Mouse (Mus musculus) neural tube, embryonic 13.5 days (tissue): ENCODE measurements around the gene Il27ra. TPM values are rescaled to one million over a fixed set of nuclear protein-coding genes. Genes with fewer than 3 reads are reported as not detected.
A peak's percentile ranks its signal among the peaks of the same experiment; 100 is the strongest.
"Not testable (repeated sequence)": the region's sequence is repeated elsewhere in the genome, so short reads cannot be mapped to it uniquely, and the experiment has no call there.

Source experiments
- ATAC-seq: fragments of 200-750 bp; cut with Nextera tagmentation; 2 replicates; pipeline ENCODE4 v1.8.0; 2017; ENCODE audit warnings: low read depth, mild to moderate bottlenecking, moderate TSS enrichment, moderate library complexity
- H3K27ac ChIP-seq: fragments of 300-500 bp; sonication (generic); replicated peaks from 2 replicates; pipeline ENCODE4 v1.5.1; 2015; ENCODE audit warnings: moderate library complexity, mild to moderate bottlenecking, inconsistent platforms
- H3K27me3 ChIP-seq: fragments of 300-500 bp; sonication (generic); 2 replicates; pipeline ENCODE4 v1.6.1; 2015; ENCODE audit warnings: mild to moderate bottlenecking, inconsistent platforms
- H3K36me3 ChIP-seq: fragments of 300-500 bp; sonication (generic); 2 replicates; pipeline ENCODE4 v1.6.1; 2015; ENCODE audit warnings: mild to moderate bottlenecking, inconsistent platforms
- H3K4me1 ChIP-seq: fragments of 300-500 bp; sonication (generic); replicated peaks from 2 replicates; pipeline ENCODE4 v1.6.1; 2015; ENCODE audit warnings: inconsistent platforms
- H3K4me2 ChIP-seq: fragments of 300-500 bp; sonication (generic); 2 replicates; pipeline ENCODE4 v1.6.1; 2015; ENCODE audit warnings: inconsistent platforms, mild to moderate bottlenecking, moderate library complexity
- H3K4me3 ChIP-seq: fragments of 300-500 bp; sonication (generic); 2 replicates; pipeline ENCODE4 v1.5.1; 2015; ENCODE audit warnings: mild to moderate bottlenecking, inconsistent platforms
- H3K9ac ChIP-seq: fragments of 300-500 bp; sonication (generic); 2 replicates; pipeline ENCODE4 v1.6.1; 2015; ENCODE audit warnings: moderate library complexity, mild to moderate bottlenecking, inconsistent platforms
- H3K9me3 ChIP-seq: fragments of 300-500 bp; sonication (generic); 2 replicates; pipeline ENCODE4 v1.6.1; 2016; ENCODE audit warnings: inconsistent platforms
- WGBS: fragments of 180-500 bp; shearing (Covaris S2); methylation state at CpG from one replicate; pipeline ENCODE4 v1.1.7; 2015; 5-methylcytosine and 5-hydroxymethylcytosine counted together
- polyA plus RNA-seq: library from polyadenylated mRNA; unstranded; fragments of >200 nt; fragmentation: Nextera tagmentation; extraction: Ambion mirVana; gene quantifications from 2 replicates; pipeline ENCODE4 v1.2.1, GENCODE M21; 2015

The Il27ra gene
- polyA plus RNA-seq, 1 experiment from 2014 or later: 0.43 TPM

GRCm38 (mm10) chr8:84012499-84013165, 29.8 kb downstream of the Il27ra start:
- Histone ChIP-seq H3K4me1 (peaks cover 30% of the 10 kb centered on the region), H3K27ac (no peak overlapping the region), H3K4me3 (peak overlapping the region; percentile 48), H3K4me2 (peak overlapping the region; percentile 85), H3K9ac (peak overlapping the region; percentile 52), H3K9me3 (no peaks in the 10 kb centered on the region), H3K36me3 (no peaks in the 10 kb centered on the region), H3K27me3 (peaks cover 44% of the 10 kb centered on the region)
- no peak for ATAC-seq
- WGBS: 7% methylated on average over 35 of the region's 35 CpGs

GRCm38 (mm10) chr8:84011705-84012498, 30.5 kb downstream of the Il27ra start, which contains the start of gene 2210011C24Rik:
TSS of gene 2210011C24Rik (minus strand) at chr8:84012171.
- peak within 1 kb of the TSS; percentile 70 for H3K9ac ChIP-seq
- peaks cover 44% of the 10 kb centered on the region for H3K27me3 ChIP-seq
- no peaks in the 10 kb centered on the region for H3K9me3 ChIP-seq
- 1% methylated on average over 44 of the region's 45 CpGs for WGBS
- H3K4me3 ChIP-seq: peak within 1 kb of the TSS; percentile 48
- peaks cover 30% of the 10 kb centered on the region for H3K4me1 ChIP-seq
- ATAC-seq: peak; percentile 44; the same call in 1 of the 2 replicates
- no peak within 1 kb of the TSS for H3K27ac ChIP-seq
- peak within 1 kb of the TSS; percentile 85 for H3K4me2 ChIP-seq
- no peaks in the 10 kb centered on the region for H3K36me3 ChIP-seq

DNA sequence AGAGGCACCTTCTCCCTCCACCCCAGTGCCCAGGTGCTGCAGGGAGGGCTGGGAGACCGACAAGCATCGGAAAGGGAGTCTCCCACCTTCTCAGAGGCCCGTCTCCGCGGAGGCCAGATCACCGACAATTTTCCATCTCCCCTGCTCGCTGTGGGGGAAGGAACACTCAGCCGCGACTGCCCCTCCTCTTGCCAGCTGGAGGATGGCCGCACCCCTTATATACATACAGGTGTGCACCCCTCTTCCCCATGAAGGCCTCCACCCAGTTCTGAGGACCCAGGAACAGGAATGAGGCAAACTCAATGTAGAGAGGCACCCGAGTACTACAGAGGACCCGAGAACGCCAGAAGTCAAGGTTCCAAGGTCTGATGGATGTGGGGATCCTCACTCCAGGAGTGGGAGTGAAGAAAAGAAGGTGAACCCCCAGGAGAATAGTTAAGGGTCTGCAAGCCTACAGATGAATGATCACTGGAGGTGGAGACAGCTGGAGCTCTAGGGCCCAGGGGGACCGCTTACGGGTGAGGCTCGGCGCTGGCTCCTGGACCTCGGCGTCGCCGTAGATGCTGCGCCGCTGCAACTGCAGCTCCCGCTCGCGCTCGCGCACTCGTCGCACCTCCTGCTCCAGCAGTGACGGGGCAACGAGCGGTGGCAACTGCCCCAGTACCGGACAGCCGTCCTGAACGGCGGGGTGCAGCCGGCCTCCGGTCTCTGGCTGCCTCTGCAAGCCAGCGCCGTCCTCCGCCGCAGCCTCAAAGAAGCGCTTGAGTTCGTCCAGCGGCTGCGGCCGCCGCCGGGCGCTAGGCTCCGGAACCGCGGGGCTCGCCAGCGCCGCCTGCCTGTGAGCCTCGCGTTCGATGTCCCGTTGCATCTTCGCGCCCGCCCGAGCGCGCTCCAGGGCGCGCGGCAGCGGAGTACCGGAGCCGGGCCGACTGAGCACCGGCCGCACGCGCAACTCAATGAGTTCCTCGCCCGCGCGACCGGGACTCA, 31.5 kb downstream of the Il27ra start:
- no peaks in the 10 kb centered on the region for H3K36me3 ChIP-seq
- H3K9ac ChIP-seq: peak overlapping the region; percentile 70
- H3K4me1 ChIP-seq: peaks cover 30% of the 10 kb centered on the region
- H3K27me3 ChIP-seq: peaks cover 44% of the 10 kb centered on the region
- no peak overlapping the region for H3K27ac ChIP-seq
- peak overlapping the region; percentile 85 for H3K4me2 ChIP-seq
- ATAC-seq: peak; percentile 55
- 2% methylated on average over 83 of the region's 83 CpGs for WGBS
- peak overlapping the region; percentile 48 for H3K4me3 ChIP-seq
- no peaks in the 10 kb centered on the region for H3K9me3 ChIP-seq

DNA sequence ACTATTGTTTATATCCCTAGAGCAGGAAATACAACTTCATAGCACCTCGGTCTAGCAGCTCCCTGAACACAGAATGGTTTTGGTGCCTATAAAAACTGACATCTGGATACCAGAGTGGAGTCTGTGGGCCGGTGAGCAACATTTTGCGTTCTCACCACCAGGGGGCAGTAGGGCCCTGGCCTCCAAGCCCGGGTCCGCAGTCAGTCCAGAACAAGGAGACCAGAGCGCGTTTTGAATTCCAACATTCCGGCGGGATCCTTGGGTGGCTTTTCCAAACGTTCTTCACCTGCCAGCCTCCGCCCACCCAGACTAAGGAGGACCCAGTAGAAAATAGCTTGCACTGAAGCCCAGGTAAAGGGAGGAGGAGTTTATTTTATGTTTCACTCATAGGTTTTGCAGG, 32.5 kb downstream of the Il27ra start:
- H3K27me3 ChIP-seq: peaks cover 44% of the 10 kb centered on the region
- no peak overlapping the region for H3K27ac ChIP-seq
- no peak overlapping the region for H3K9ac ChIP-seq
- no peaks in the 10 kb centered on the region for H3K36me3 ChIP-seq
- ATAC-seq: 0 out of 2 replicates have a peak, but pooled peaks have one; percentile 7
- under 1% methylated on average over 11 of the region's 11 CpGs for WGBS
- no peak overlapping the region for H3K4me3 ChIP-seq
- H3K9me3 ChIP-seq: no peaks in the 10 kb centered on the region
- H3K4me2 ChIP-seq: 0 out of 2 replicates have a peak overlapping the region, but pooled peaks have one; percentile 11
- H3K4me1 ChIP-seq: peaks cover 34% of the 10 kb centered on the region

DNA sequence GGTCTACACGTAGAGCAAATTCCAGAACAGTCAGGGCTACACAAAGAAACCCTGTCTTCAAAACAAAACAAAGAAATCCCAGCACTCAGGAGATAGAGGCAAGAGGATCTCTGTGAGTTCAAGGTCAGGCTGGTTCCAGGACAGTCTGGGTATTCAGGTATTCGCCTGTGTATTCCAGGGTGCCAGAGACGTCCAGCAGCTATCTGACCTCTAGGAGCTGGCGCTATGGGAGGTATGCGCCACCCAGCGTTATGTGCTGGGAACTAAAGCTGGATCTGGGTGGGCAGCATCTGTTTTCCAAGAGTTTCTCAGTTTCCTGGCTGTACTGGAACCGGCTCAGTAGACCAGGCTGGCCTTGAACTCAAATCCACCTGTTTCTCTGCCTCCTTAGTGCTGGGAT, 34.0 kb downstream of the Il27ra start:
- H3K4me3 ChIP-seq: no peak overlapping the region
- no peak overlapping the region for H3K4me2 ChIP-seq
- no peak overlapping the region for H3K27ac ChIP-seq
- ATAC-seq: no peak
- H3K9me3 ChIP-seq: no peaks in the 10 kb centered on the region
- H3K27me3 ChIP-seq: peaks cover 37% of the 10 kb centered on the region
- no peak overlapping the region for H3K9ac ChIP-seq
- WGBS: 27% methylated on average over 7 of the region's 7 CpGs
- H3K4me1 ChIP-seq: peaks cover 43% of the 10 kb centered on the region
- H3K36me3 ChIP-seq: no peaks in the 10 kb centered on the region

DNA sequence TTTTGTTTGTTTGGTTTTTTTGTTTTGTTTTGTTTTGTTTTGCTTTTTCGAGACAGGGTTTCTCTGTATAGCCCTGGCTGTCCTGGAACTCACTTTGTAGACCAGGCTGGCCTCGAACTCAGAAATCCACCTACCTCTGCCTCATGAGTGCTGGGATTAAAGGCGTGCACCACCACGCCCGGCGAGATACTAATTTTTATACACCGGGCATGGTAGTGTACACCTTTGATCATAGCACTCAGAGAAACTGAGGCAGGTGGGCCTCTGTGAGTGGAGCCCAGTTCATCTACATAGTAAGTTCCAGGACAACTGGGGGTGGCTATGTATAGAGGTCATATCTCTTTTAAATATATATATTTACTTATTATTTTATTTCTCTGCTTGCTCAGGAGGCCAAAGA, 36.9 kb downstream of the Il27ra start:
- 91% methylated on average over 7 of the region's 7 CpGs for WGBS
- not testable (repeated sequence) for ATAC-seq, H3K9ac ChIP-seq, H3K4me3 ChIP-seq, H3K27ac ChIP-seq, H3K9me3 ChIP-seq, H3K36me3 ChIP-seq
- H3K4me2 ChIP-seq: peak overlapping the region; percentile 77; the same call in 1 of the 2 replicates
- peaks cover 32% of the 10 kb centered on the region for H3K27me3 ChIP-seq
- H3K4me1 ChIP-seq: peaks cover 34% of the 10 kb centered on the region

GRCm38 (mm10) chr8:84004533-84005201, 37.7 kb downstream of the Il27ra start:
- peak overlapping the region; percentile 77 for H3K9ac ChIP-seq
- 1% methylated on average over 30 of the region's 30 CpGs for WGBS
- peak overlapping the region; percentile 61 for H3K4me3 ChIP-seq
- H3K27ac ChIP-seq: peak overlapping the region; percentile 70
- H3K9me3 ChIP-seq: no peaks in the 10 kb centered on the region
- peaks cover 34% of the 10 kb centered on the region for H3K27me3 ChIP-seq
- peak; percentile 79 for ATAC-seq
- peaks cover 17% of the 10 kb centered on the region for H3K36me3 ChIP-seq
- peaks cover 31% of the 10 kb centered on the region for H3K4me1 ChIP-seq
- H3K4me2 ChIP-seq: peak overlapping the region; percentile 77

DNA sequence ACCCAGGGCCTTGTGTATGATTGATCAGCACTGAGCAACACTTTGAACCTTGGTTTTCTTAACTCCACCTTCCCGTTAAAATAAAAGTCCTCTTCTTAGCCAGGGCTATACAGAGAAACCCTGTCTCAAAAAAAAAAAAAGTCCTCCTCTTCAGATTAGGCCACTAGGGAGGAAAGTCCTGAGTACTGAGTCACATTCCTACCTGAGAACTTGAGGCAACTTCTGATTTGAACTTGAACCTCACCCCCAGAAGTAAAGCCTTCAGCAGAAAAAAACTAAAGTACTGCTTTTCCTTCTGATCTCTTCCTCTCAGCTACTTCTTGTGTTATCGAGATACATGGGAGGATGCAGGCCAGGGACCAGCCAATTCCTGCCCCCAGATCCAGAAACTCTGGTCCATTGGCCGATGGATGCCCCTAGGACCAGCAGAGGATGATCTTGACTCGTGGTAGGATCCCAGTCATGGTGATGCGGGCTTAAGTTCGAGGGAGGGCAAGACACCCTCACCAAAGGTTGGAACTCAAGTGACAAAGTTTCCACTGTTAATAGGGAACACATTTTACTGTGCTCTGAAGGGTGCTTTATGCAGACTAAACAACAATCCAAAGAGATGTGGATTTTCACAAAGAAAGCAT, 38.7 kb downstream of the Il27ra start:
- Histone ChIP-seq H3K4me1 (peaks cover 40% of the 10 kb centered on the region), H3K36me3 (peaks cover 20% of the 10 kb centered on the region), H3K9ac (peak overlapping the region; percentile 77), H3K4me3 (peak overlapping the region; percentile 61), H3K9me3 (no peaks in the 10 kb centered on the region), H3K4me2 (peak overlapping the region; percentile 77), H3K27me3 (peaks cover 33% of the 10 kb centered on the region), H3K27ac (no peak overlapping the region)
- no peak for ATAC-seq
- WGBS: 80% methylated on average over 6 of the region's 6 CpGs

DNA sequence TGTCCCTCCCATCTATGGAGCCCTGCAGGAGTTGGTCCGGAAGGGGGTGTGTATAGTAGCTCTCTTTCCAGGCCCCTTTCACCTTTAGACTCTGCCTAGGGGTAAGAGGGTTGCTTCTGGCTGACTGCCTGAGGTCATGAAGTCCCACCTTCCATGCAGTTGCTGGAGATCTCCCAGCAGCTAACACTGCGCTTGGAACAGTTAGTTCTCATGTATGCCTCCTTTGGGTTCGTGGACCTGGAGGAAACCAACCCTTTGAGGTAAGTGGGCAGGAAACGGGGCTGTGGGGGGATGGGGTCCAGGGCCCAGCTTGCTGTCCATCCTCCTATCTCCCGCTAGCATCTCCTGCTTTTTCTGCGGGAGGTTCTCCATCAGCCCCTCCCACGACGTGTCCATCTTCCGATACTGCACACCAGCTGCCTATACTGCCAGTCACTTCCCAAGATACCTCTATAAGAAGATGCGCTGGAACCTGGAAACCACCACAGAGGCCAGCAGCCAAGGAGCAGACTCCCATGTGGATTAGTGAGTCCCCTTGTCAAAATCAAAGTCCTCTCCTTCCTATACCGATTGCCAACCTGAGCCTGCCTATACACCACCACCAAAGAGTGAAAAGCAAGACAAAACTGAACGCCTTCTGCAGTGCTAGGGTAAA, 39.3 kb downstream of the Il27ra start:
- H3K36me3 ChIP-seq: peaks cover 20% of the 10 kb centered on the region
- H3K9me3 ChIP-seq: no peaks in the 10 kb centered on the region
- no peak overlapping the region; the same call in 1 of the 2 replicates for H3K4me2 ChIP-seq
- H3K4me1 ChIP-seq: peaks cover 42% of the 10 kb centered on the region
- ATAC-seq: no peak
- no peak overlapping the region for H3K27ac ChIP-seq
- 59% methylated on average over 12 of the region's 12 CpGs for WGBS
- H3K27me3 ChIP-seq: peaks cover 33% of the 10 kb centered on the region
- no peak overlapping the region for H3K4me3 ChIP-seq
- 0 out of 2 replicates have a peak overlapping the region, but pooled peaks have one; percentile 13 for H3K9ac ChIP-seq

- H3K27ac ChIP-seq: no peak within 1 kb of the TSS
- peaks cover 33% of the 10 kb centered on the region for H3K27me3 ChIP-seq
- H3K36me3 ChIP-seq: peaks cover 20% of the 10 kb centered on the region
- peak within 1 kb of the TSS; percentile 49; the same call in 1 of the 2 replicates for H3K9ac ChIP-seq
- ATAC-seq: no peak
- WGBS: 17% methylated on average over 61 of the region's 61 CpGs
- H3K4me2 ChIP-seq: peak within 1 kb of the TSS; percentile 28
- peak within 1 kb of the TSS; percentile 11 for H3K4me3 ChIP-seq
- peaks cover 44% of the 10 kb centered on the region for H3K4me1 ChIP-seq
- no peaks in the 10 kb centered on the region for H3K9me3 ChIP-seq
These were observed 40.9 kb downstream of the Il27ra start, which contains the start of gene 1700067K01Rik for GRCm38 (mm10) chr8:84001281-84002000. TSS of gene 1700067K01Rik (plus strand) at chr8:84001502.
